9 mouse cellular contexts compared by ENCODE assay signal in the genomic region with DNA sequence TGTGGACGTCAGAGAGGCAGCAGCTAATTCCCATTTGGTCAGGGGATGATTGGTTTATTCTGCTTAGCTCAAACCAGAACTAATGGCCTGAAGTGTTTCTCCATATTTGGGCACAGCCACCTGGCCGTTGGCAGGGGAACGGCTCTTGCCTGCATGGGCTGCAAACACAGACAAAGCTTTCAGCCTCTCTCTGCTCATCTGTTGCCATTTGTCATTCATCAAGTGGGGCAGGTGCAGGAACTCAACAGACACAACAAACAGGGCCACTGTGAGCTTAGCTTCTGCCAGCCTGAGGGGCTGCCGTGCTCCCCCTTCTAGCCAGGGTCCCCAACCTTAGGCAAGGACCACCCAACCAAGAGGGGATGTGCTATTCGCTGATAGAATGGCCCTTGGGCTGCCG. TPM values are rescaled to one million over a fixed set of nuclear protein-coding genes. Genes with fewer than 3 reads are reported as not detected.
DNase-seq lines count a peak whose midpoint lies in the region; ATAC-seq and TF ChIP-seq lines count a peak whose summit lies in the region.
"Had no signal": no experiment of that assay in that cellular context is flagged by ENCODE, and none has a peak within 500 bp of the region (broad histone marks: within the 10 kb centered on the region; RNA-seq: fewer than 3 reads in every experiment).

No protein-coding gene starts in this region.

- no peak overlapping the region for H3K4me2 ChIP-seq in stomach, embryonic 14.5 days (replicated peaks; ENCODE audit: low read depth, low read length)
- no peak overlapping the region for H3K4me2 ChIP-seq in stomach, postnatal 0 days (replicated peaks; ENCODE audit: low read depth)
- H3K4me2 ChIP-seq in limb, embryonic 13.5 days (replicated peaks) = no peak overlapping the region
- no peak overlapping the region for H3K4me2 ChIP-seq in stomach, embryonic 15.5 days

- no peak for TF ChIP-seq CTCF in stomach, postnatal 0 days (IDR thresholded peaks at IDR 0.05; ENCODE audit: low read depth)

- no peak overlapping the region for H3K4me3 ChIP-seq in stomach, embryonic 14.5 days (ENCODE audit: low read depth, low read length)
- H3K4me3 ChIP-seq in stomach, postnatal 0 days (ENCODE audit: low read depth, low read length) = no peak overlapping the region
- no peak overlapping the region for H3K4me3 ChIP-seq in limb, embryonic 13.5 days
- no peak overlapping the region for H3K4me3 ChIP-seq in stomach, embryonic 15.5 days (replicated peaks)

- H3K9me3 ChIP-seq in stomach, embryonic 14.5 days (ENCODE audit: control insufficient read depth, low read depth, low read length) = no peaks in the 10 kb centered on the region
- no peaks in the 10 kb centered on the region for H3K9me3 ChIP-seq in stomach, postnatal 0 days (ENCODE audit: control insufficient read depth, low read length)
- H3K9me3 ChIP-seq in limb, embryonic 13.5 days = no peaks in the 10 kb centered on the region
- H3K9me3 ChIP-seq in stomach, embryonic 15.5 days = no peaks in the 10 kb centered on the region

- WGBS in stomach, embryonic 14.5 days = 16% methylated on average over 6 of the region's 6 CpGs
- 50% methylated on average over 6 of the region's 6 CpGs for WGBS in stomach, postnatal 0 days
- WGBS in limb, embryonic 13.5 days = 40% methylated on average over 6 of the region's 6 CpGs
- 19% methylated on average over 6 of the region's 6 CpGs for WGBS in stomach, embryonic 15.5 days

- peak; percentile 35 to 49 for DNase-seq in adrenal gland, adult (ENCODE audit: inconsistent age in 2 of 2, low spot score in 1 of 2)
- no peak for DNase-seq in adrenal gland, postnatal 10 days
- no peak for DNase-seq in stomach, postnatal 0 days (ENCODE audit: low spot score)
- no peak for DNase-seq in spleen, adult 18-20 months
- DNase-seq in thymus, postnatal 25 days = no peak
- DNase-seq: kidney, postnatal 36 days had no signal

- ATAC-seq in stomach, embryonic 14.5 days (ENCODE audit: insufficient number of reproducible peaks, insufficient read depth, low FRiP score, low read depth) = no peak; the same call in 1 of the 2 replicates
- ATAC-seq in stomach, postnatal 0 days (ENCODE audit: low FRiP score, low TSS enrichment) = no peak; the same call in 1 of the 2 replicates
- peak; percentile 60 for ATAC-seq in limb, embryonic 13.5 days (ENCODE audit: low FRiP score, low read depth)
- 0 out of 2 replicates have a peak, but pooled peaks have one; percentile 29 for ATAC-seq in stomach, embryonic 15.5 days (ENCODE audit: insufficient read depth, low FRiP score, low read depth)

- no peak for TF ChIP-seq EP300 in stomach, postnatal 0 days (optimal IDR thresholded peaks at IDR 0.05)

- H3K36me3 ChIP-seq in stomach, embryonic 14.5 days (ENCODE audit: control insufficient read depth, insufficient read depth, low read length) = no peaks in the 10 kb centered on the region
- no peaks in the 10 kb centered on the region for H3K36me3 ChIP-seq in stomach, postnatal 0 days (ENCODE audit: control insufficient read depth, insufficient read depth, low read length)
- no peaks in the 10 kb centered on the region for H3K36me3 ChIP-seq in limb, embryonic 13.5 days
- H3K36me3 ChIP-seq in stomach, embryonic 15.5 days = no peaks in the 10 kb centered on the region

- no peaks in the 10 kb centered on the region for H3K4me1 ChIP-seq in stomach, embryonic 14.5 days (ENCODE audit: control insufficient read depth, insufficient read depth, low read length)
- H3K4me1 ChIP-seq in stomach, postnatal 0 days (replicated peaks; ENCODE audit: control insufficient read depth, insufficient read depth) = no peaks in the 10 kb centered on the region
- peaks cover 30% of the 10 kb centered on the region for H3K4me1 ChIP-seq in limb, embryonic 13.5 days
- peaks cover 8% of the 10 kb centered on the region; the same call in 1 of the 2 replicates for H3K4me1 ChIP-seq in stomach, embryonic 15.5 days

- peak overlapping the region; percentile 1; the same call in 1 of the 2 replicates for H3K27ac ChIP-seq in stomach, embryonic 14.5 days (ENCODE audit: low read length)
- no peak overlapping the region for H3K27ac ChIP-seq in stomach, postnatal 0 days (replicated peaks)
- peak overlapping the region; percentile 3; the same call in 1 of the 2 replicates for H3K27ac ChIP-seq in limb, embryonic 13.5 days
- H3K27ac ChIP-seq in stomach, embryonic 15.5 days = no peak overlapping the region

- no peaks in the 10 kb centered on the region for H3K27me3 ChIP-seq in stomach, embryonic 14.5 days (ENCODE audit: control insufficient read depth, insufficient read depth, low read length)
- no peaks in the 10 kb centered on the region for H3K27me3 ChIP-seq in stomach, postnatal 0 days (ENCODE audit: control insufficient read depth, insufficient read depth, low read length)
- H3K27me3 ChIP-seq in limb, embryonic 13.5 days = no peaks in the 10 kb centered on the region
- H3K27me3 ChIP-seq in stomach, embryonic 15.5 days (replicated peaks) = no peaks in the 10 kb centered on the region

- H3K9ac ChIP-seq in stomach, embryonic 14.5 days (replicated peaks; ENCODE audit: low read depth, low read length) = no peak overlapping the region
- H3K9ac ChIP-seq in stomach, postnatal 0 days (ENCODE audit: low read length) = no peak overlapping the region
- H3K9ac ChIP-seq in limb, embryonic 13.5 days = no peak overlapping the region
- H3K9ac ChIP-seq in stomach, embryonic 15.5 days = no peak overlapping the region

RNA-seq across cellular contexts. Expression of a gene that starts 10.9 kb away (rescaled TPM):
- under 1 TPM in 1 of 2 experiments, not detected in 1; 0.36 TPM for total RNA-seq in adrenal gland, postnatal 10 days (2021)
- polyA plus RNA-seq in stomach, embryonic 14.5 days (2014; fragmentation: Nextera tagmentation; extraction: Ambion mirVana) = 1.5 and 116 TPM in 2 replicates
- polyA plus RNA-seq in stomach, postnatal 0 days (2015; fragmentation: Nextera tagmentation; extraction: Ambion mirVana) = 1.3 and 1.5 TPM in 2 replicates
- 0.88 and 1.0 TPM in 2 replicates for polyA plus RNA-seq in limb, embryonic 13.5 days (2015; fragmentation: Nextera tagmentation; extraction: Ambion mirVana)
- polyA plus RNA-seq in stomach, embryonic 15.5 days (2015; fragmentation: Nextera tagmentation; extraction: Ambion mirVana) = 732 and 1,077 TPM in 2 replicates

RNA-seq across cellular contexts. Expression of a gene that starts 17.3 kb away (rescaled TPM):
- not detected for total RNA-seq in adrenal gland, postnatal 10 days (2021)
- 0.13 and 0.15 TPM in 2 replicates for polyA plus RNA-seq in stomach, embryonic 14.5 days (2014; fragmentation: Nextera tagmentation; extraction: Ambion mirVana)
- polyA plus RNA-seq in stomach, postnatal 0 days (2015; fragmentation: Nextera tagmentation; extraction: Ambion mirVana) = 0.16 and 0.18 TPM in 2 replicates
- polyA plus RNA-seq in limb, embryonic 13.5 days (2015; fragmentation: Nextera tagmentation; extraction: Ambion mirVana) = 0.33 and 0.79 TPM in 2 replicates
- polyA plus RNA-seq in stomach, embryonic 15.5 days (2015; fragmentation: Nextera tagmentation; extraction: Ambion mirVana) = 0.14 and 0.21 TPM in 2 replicates

RNA-seq across cellular contexts. Expression of a gene that starts 60.0 kb away (rescaled TPM):
- 1 to 10 TPM; 1.4 to 1.7 TPM for total RNA-seq in adrenal gland, postnatal 10 days (2021)
- 0.49 and 0.71 TPM in 2 replicates for polyA plus RNA-seq in stomach, embryonic 14.5 days (2014; fragmentation: Nextera tagmentation; extraction: Ambion mirVana)
- 32.7 and 33.7 TPM in 2 replicates for polyA plus RNA-seq in stomach, postnatal 0 days (2015; fragmentation: Nextera tagmentation; extraction: Ambion mirVana)
- polyA plus RNA-seq in limb, embryonic 13.5 days (2015; fragmentation: Nextera tagmentation; extraction: Ambion mirVana) = 2.3 and 2.7 TPM in 2 replicates
- 0.83 TPM in 2 replicates for polyA plus RNA-seq in stomach, embryonic 15.5 days (2015; fragmentation: Nextera tagmentation; extraction: Ambion mirVana)

Comparison
In these comparisons a context has a peak if more than half of its experiments do, and no peak if none do; other contexts are left out.
1. DNase-seq: peak in adrenal gland, adult (2 of 2); none in adrenal gland, postnatal 10 days (single experiment), stomach, postnatal 0 days (single experiment), spleen, adult 18-20 months (0 of 2) and thymus, postnatal 25 days (single experiment).
2. ATAC-seq: peak in limb, embryonic 13.5 days (single experiment) and stomach, embryonic 15.5 days (single experiment); none in stomach, embryonic 14.5 days (single experiment) and stomach, postnatal 0 days (single experiment).
3. H3K27ac ChIP-seq: peak in stomach, embryonic 14.5 days (single experiment) and limb, embryonic 13.5 days (single experiment); none in stomach, postnatal 0 days (single experiment) and stomach, embryonic 15.5 days (single experiment).